Mouse (Mus musculus) heart, embryonic 11.5 days (tissue): ENCODE data around the gene Defa2. TPM values are rescaled to one million over a fixed set of nuclear protein-coding genes. Genes with fewer than 3 reads are reported as not detected.
"Not testable (repeated sequence)": the region's sequence is repeated elsewhere in the genome, so short reads cannot be mapped to it uniquely, and the experiment has no call there.

Experiments used
- ATAC-seq: fragments of 200-750 bp; cut with Nextera tagmentation; replicated peaks from 2 replicates; pipeline ENCODE4 v1.8.0; 2017; ENCODE audit warnings: moderate library complexity; ENCODE audit not compliant: insufficient number of reproducible peaks, low FRiP score, low TSS enrichment
- H3K27ac ChIP-seq: fragments of 300-500 bp; sonication (generic); 2 replicates; pipeline ENCODE4 v1.5.1; 2014; ENCODE audit warnings: mild to moderate bottlenecking, low read depth, low read length
- H3K27me3 ChIP-seq: fragments of 300-500 bp; sonication (generic); 2 replicates; pipeline ENCODE4 v1.6.1; 2014; ENCODE audit warnings: mild to moderate bottlenecking, low read length, mixed read lengths; ENCODE audit not compliant: control insufficient read depth, insufficient read depth
- H3K36me3 ChIP-seq: fragments of 300-500 bp; sonication (generic); 2 replicates; pipeline ENCODE4 v1.6.1; 2014; ENCODE audit warnings: mild to moderate bottlenecking, low read length, moderate library complexity, mixed read lengths; ENCODE audit not compliant: control insufficient read depth, insufficient read depth
- H3K4me1 ChIP-seq: fragments of 300-500 bp; sonication (generic); 2 replicates; pipeline ENCODE4 v1.6.1; 2014; ENCODE audit warnings: low read length; ENCODE audit not compliant: control insufficient read depth, insufficient read depth
- H3K4me2 ChIP-seq: fragments of 300-500 bp; sonication (generic); 2 replicates; pipeline ENCODE4 v1.6.1; 2014; ENCODE audit warnings: mild to moderate bottlenecking, moderate library complexity
- H3K4me3 ChIP-seq: fragments of 300-500 bp; sonication (generic); 2 replicates; pipeline ENCODE4 v1.5.1; 2014; ENCODE audit warnings: low read depth, low read length
- H3K9ac ChIP-seq: fragments of 300-500 bp; sonication (generic); 2 replicates; pipeline ENCODE4 v1.6.1; 2014; ENCODE audit warnings: mild to moderate bottlenecking, low read depth, low read length, moderate library complexity
- H3K9me3 ChIP-seq: fragments of 300-500 bp; sonication (generic); replicated peaks from 2 replicates; pipeline ENCODE4 v1.6.1; 2016; ENCODE audit warnings: low read length; ENCODE audit not compliant: control insufficient read depth
- WGBS: fragments of 180-500 bp; shearing (Covaris S2); extraction: QIAGEN DNeasy Blood & Tissue Kit; methylation state at CpG from one replicate; pipeline ENCODE4 v1.1.7; 2014; ENCODE audit not compliant: insufficient replicate concordance; 5-methylcytosine and 5-hydroxymethylcytosine counted together
- polyA plus RNA-seq: library from polyadenylated mRNA; unstranded; fragments of >200 nt; fragmentation: Nextera tagmentation; extraction: Ambion mirVana; gene quantifications from 2 replicates; pipeline ENCODE4 v1.2.1, GENCODE M21; 2014

Gene Defa2
- polyA plus RNA-seq, result not detected in 2 replicates

- not testable (repeated sequence) for H3K9ac ChIP-seq, H3K27ac ChIP-seq, H3K9me3 ChIP-seq, ATAC-seq, H3K36me3 ChIP-seq, H3K4me1 ChIP-seq, H3K27me3 ChIP-seq, H3K4me3 ChIP-seq, H3K4me2 ChIP-seq
- WGBS, result no CpG with 5 or more reads among the region's 2 CpGs
These were observed at the start of gene Defa2 for GRCm38 (mm10) chr8:21378215-21378614. Gene Defa2, plus strand, starts transcription at chr8:21378515.

- H3K4me3 ChIP-seq, H3K4me1 ChIP-seq, H3K9ac ChIP-seq, H3K27ac ChIP-seq, H3K9me3 ChIP-seq, ATAC-seq, H3K27me3 ChIP-seq, H3K4me2 ChIP-seq, H3K36me3 ChIP-seq: not testable (repeated sequence)
- no CpG with 5 or more reads among the region's 2 CpGs for WGBS
These were observed 13.2 kb downstream of the Defa2 start, which contains the start of gene Defa33 for GRCm38 (mm10) chr8:21391511-21391910. Gene Defa33, plus strand, starts transcription at chr8:21391811.

GRCm38 (mm10) chr8:21427111-21427510, 48.8 kb downstream of the Defa2 start, which contains the start of gene Defa36:
Gene Defa36, plus strand, starts transcription at chr8:21427411.
- H3K4me3 ChIP-seq, H3K27me3 ChIP-seq, H3K9ac ChIP-seq, ATAC-seq, H3K36me3 ChIP-seq, H3K9me3 ChIP-seq, H3K4me2 ChIP-seq, H3K4me1 ChIP-seq, H3K27ac ChIP-seq: not testable (repeated sequence)
- WGBS, result no CpG with 5 or more reads among the region's 1 CpGs

Other genes starting within 250 kb of the Defa2 start
- gene Defa30, start 243.9 kb upstream of the Defa2 start, polyA plus RNA-seq, result not detected in 2 replicates
- not detected in 2 replicates for gene Defa22, start 216.2 kb upstream of the Defa2 start, polyA plus RNA-seq
- not detected in 2 replicates for gene Defa31, start 186.9 kb upstream of the Defa2 start, polyA plus RNA-seq
- gene Gm15293, start 177.0 kb upstream of the Defa2 start, polyA plus RNA-seq, result not detected in 2 replicates
- not detected in 2 replicates for gene Gm15292, start 128.8 kb upstream of the Defa2 start, polyA plus RNA-seq
- gene Defa27, start 63.0 kb upstream of the Defa2 start, polyA plus RNA-seq, result not detected in 2 replicates
- not detected in 2 replicates for gene Defa29, start 51.5 kb upstream of the Defa2 start, polyA plus RNA-seq
- gene Defa33, start 13.3 kb downstream of the Defa2 start, polyA plus RNA-seq, result not detected in 2 replicates
- gene Defa36, start 48.9 kb downstream of the Defa2 start, polyA plus RNA-seq, result not detected in 2 replicates
- gene Gm7849, start 78.0 kb downstream of the Defa2 start, polyA plus RNA-seq, result not detected in 2 replicates
- gene Defa20, start 130.7 kb downstream of the Defa2 start, polyA plus RNA-seq, result not detected in 2 replicates
- not detected in 2 replicates for gene Defa32, start 150.5 kb downstream of the Defa2 start, polyA plus RNA-seq
- not detected in 2 replicates for gene Defa37, start 186.9 kb downstream of the Defa2 start, polyA plus RNA-seq
- gene Defa28, start 204.5 kb downstream of the Defa2 start, polyA plus RNA-seq, result not detected in 2 replicates
- gene Gm7861, start 216.0 kb downstream of the Defa2 start, polyA plus RNA-seq, result not detected in 2 replicates
- not detected in 2 replicates for gene Defa26, start 239.7 kb downstream of the Defa2 start, polyA plus RNA-seq